Mouse (Mus musculus) CH12.LX (cell line): ENCODE data around the gene Psg28. TPM values are rescaled to one million over a fixed set of nuclear protein-coding genes. Genes with fewer than 3 reads are reported as not detected.
"Not testable (repeated sequence)": the region's sequence is repeated elsewhere in the genome, so short reads cannot be mapped to it uniquely, and the experiment has no call there.

Experiments used
- DNase-seq: peaks from one replicate; pipeline ENCODE4 v3.0.0-alpha.2; 2013; ENCODE audit errors: extremely low read depth
- H3K27ac ChIP-seq: 2 replicates; pipeline ENCODE4 v1.5.1; 2012; ENCODE audit warnings: low read depth, mild to moderate bottlenecking, control low read depth, moderate library complexity; ENCODE audit not compliant: insufficient read depth
- H3K27me3 ChIP-seq: replicated peaks from 2 replicates; pipeline ENCODE3; 2012; ENCODE audit warnings: inconsistent platforms
- H3K36me3 ChIP-seq, 2 experiments: replicated peaks in 1 of 2; 2 replicates each; pipeline versions ENCODE3 to v1.6.1; 2012; ENCODE audit warnings: inconsistent platforms in 1 of 2, low read length in 1 of 2, mild to moderate bottlenecking in 1 of 2, mixed read lengths in 1 of 2, moderate library complexity in 1 of 2; ENCODE audit not compliant: control insufficient read depth in 1 of 2, insufficient read depth in 1 of 2
- H3K4me1 ChIP-seq, 2 experiments: 2 replicates each; pipeline ENCODE4 v1.6.1; 2012; ENCODE audit warnings: inconsistent platforms in 1 of 2, moderate library complexity in 1 of 2; ENCODE audit not compliant: insufficient read depth in 2 of 2, control insufficient read depth in 1 of 2
- H3K4me2 ChIP-seq: 2 replicates; pipeline ENCODE4 v1.6.1; 2012; ENCODE audit warnings: low read depth, mild to moderate bottlenecking, control low read depth; ENCODE audit not compliant: poor library complexity, insufficient read depth, severe bottlenecking
- H3K4me3 ChIP-seq, 3 experiments: fragments of 150-350 bp in 1 of 3; sonication (generic) in 1 of 3; replicated peaks in 1 of 3; 2 replicates each; pipeline versions ENCODE3 to v1.5.1; 2011 to 2012; ENCODE audit warnings: low read depth in 2 of 3, low read length in 2 of 3, mild to moderate bottlenecking in 2 of 3, moderate library complexity in 2 of 3, control low read depth in 1 of 3, improper control_type of control experiment in 1 of 3, inconsistent platforms in 1 of 3, mixed read lengths in 1 of 3; ENCODE audit not compliant: poor library complexity in 1 of 3
- H3K79me2 ChIP-seq: replicated peaks from 2 replicates; pipeline ENCODE4 v1.6.1; 2012; ENCODE audit warnings: mild to moderate bottlenecking, moderate library complexity; ENCODE audit not compliant: control insufficient read depth, poor library complexity, insufficient read depth, severe bottlenecking; ENCODE audit errors: extremely low read depth
- H3K9ac ChIP-seq: 2 replicates; pipeline ENCODE4 v1.6.1; 2012; ENCODE audit warnings: low read depth, mild to moderate bottlenecking, control low read depth, moderate library complexity; ENCODE audit not compliant: insufficient read depth
- H3K9me3 ChIP-seq: replicated peaks from 2 replicates; pipeline ENCODE3; 2012; ENCODE audit warnings: low read length, inconsistent platforms, mixed read lengths
- CHD1 ChIP-seq: IDR thresholded peaks from 2 replicates; pipeline ENCODE4 v1.6.1; 2012; ENCODE audit warnings: low read depth, low read length, improper control_type of control experiment, inconsistent platforms
- CHD2 ChIP-seq: IDR thresholded peaks from 2 replicates; pipeline ENCODE4 v1.6.1; 2011; ENCODE audit warnings: low read length, improper control_type of control experiment
- EP300 ChIP-seq: IDR thresholded peaks from 2 replicates; pipeline ENCODE4 v1.6.1; 2011; ENCODE audit warnings: low read length, improper control_type of control experiment
- HCFC1 ChIP-seq: IDR thresholded peaks from 2 replicates; pipeline ENCODE4 v1.6.1; 2012; ENCODE audit warnings: low read depth, mild to moderate bottlenecking, inconsistent platforms, low read length, improper control_type of control experiment
- IRF4 ChIP-seq: IDR thresholded peaks from 2 replicates; pipeline ENCODE4 v1.6.1; 2014; ENCODE audit warnings: low read depth, mild to moderate bottlenecking, inconsistent platforms, low read length, improper control_type of control experiment
- JUN ChIP-seq: IDR thresholded peaks from 2 replicates; pipeline ENCODE4 v1.6.1; 2011; ENCODE audit warnings: low read depth, mild to moderate bottlenecking, low read length, improper control_type of control experiment, moderate library complexity; ENCODE audit not compliant: insufficient read depth
- KAT2A ChIP-seq: IDR thresholded peaks from 2 replicates; pipeline ENCODE4 v1.6.1; 2012; ENCODE audit warnings: low read length, improper control_type of control experiment, inconsistent platforms; ENCODE audit not compliant: insufficient replicate concordance
- MEF2A ChIP-seq: IDR thresholded peaks from 2 replicates; pipeline ENCODE4 v1.6.1; 2014; ENCODE audit warnings: low read depth, mild to moderate bottlenecking, inconsistent platforms, low read length, improper control_type of control experiment, borderline replicate concordance
- MXI1 ChIP-seq: IDR thresholded peaks from 2 replicates; pipeline ENCODE4 v1.6.1; 2011; ENCODE audit warnings: mild to moderate bottlenecking, low read depth, low read length, improper control_type of control experiment
- NRF1 ChIP-seq: IDR thresholded peaks from 2 replicates; pipeline ENCODE4 v1.6.1; 2014; ENCODE audit warnings: low read depth, mild to moderate bottlenecking, inconsistent platforms, low read length, improper control_type of control experiment, moderate library complexity
- PAX5 ChIP-seq: IDR thresholded peaks from 2 replicates; pipeline ENCODE4 v1.6.1; 2012; ENCODE audit warnings: low read length, inconsistent platforms, mixed read lengths
- POLR2A ChIP-seq: IDR thresholded peaks from 2 replicates; pipeline ENCODE4 v1.6.1; 2011; ENCODE audit warnings: low read depth, mild to moderate bottlenecking, improper control_type of control experiment, low read length
- RCOR1 ChIP-seq: conservative IDR thresholded peaks from 2 replicates; pipeline ENCODE4 v1.6.1; 2012; ENCODE audit warnings: low read depth, mild to moderate bottlenecking, inconsistent platforms, low read length, improper control_type of control experiment
- SIN3A ChIP-seq: IDR thresholded peaks from 2 replicates; pipeline ENCODE4 v1.6.1; 2012; ENCODE audit warnings: low read length, improper control_type of control experiment, inconsistent platforms
- SMC3 ChIP-seq: IDR thresholded peaks from 2 replicates; pipeline ENCODE4 v1.6.1; 2011; ENCODE audit warnings: low read depth, low read length, improper control_type of control experiment
- TCF12 ChIP-seq: IDR thresholded peaks from 2 replicates; pipeline ENCODE4 v1.6.1; 2014; ENCODE audit warnings: low read depth, mild to moderate bottlenecking, inconsistent platforms, low read length, improper control_type of control experiment
- UBTF ChIP-seq: IDR thresholded peaks from 2 replicates; pipeline ENCODE4 v1.6.1; 2012; ENCODE audit warnings: low read depth, mild to moderate bottlenecking, inconsistent platforms, low read length, improper control_type of control experiment, moderate library complexity
- USF2 ChIP-seq: conservative IDR thresholded peaks from 2 replicates; pipeline ENCODE4 v1.6.1; 2011; ENCODE audit warnings: low read depth, low read length, improper control_type of control experiment
- ZNF384 ChIP-seq: IDR thresholded peaks from 2 replicates; pipeline ENCODE4 v1.6.1; 2012; ENCODE audit warnings: low read depth, low read length, improper control_type of control experiment, inconsistent platforms
- dilution Hi-C: fragments of 300-500 bp; cut with MboI; formaldehyde crosslinking; loops from 2 replicates; pipeline ENCODE4 v1.14.3; 2020; ENCODE audit warnings: low sequenced_read_pairs; ENCODE audit not compliant: extremely low pct_unique_long_range_greater_than_20kb, extremely low pct_ligation_motif_present
- in situ Hi-C: fragments of 300-500 bp; cut with MboI; formaldehyde crosslinking; loops from 3 replicates; pipeline ENCODE4 v1.14.3; 2019; ENCODE audit warnings: low sequenced_read_pairs, low pct_ligation_motif_present, low pct_unique_long_range_greater_than_20kb, mixed read lengths
- polyA plus RNA-seq: library from polyadenylated mRNA; unstranded; fragments of >175 nt; gene quantifications from 2 replicates; pipeline ENCODE4 v1.2.1, GENCODE M21; 2012; ENCODE audit warnings: low read depth; ENCODE audit not compliant: insufficient read length
- total RNA-seq, 2 experiments: library from RNA; depleted of rRNA; stranded (reverse); fragments of 300-350 nt in 1 of 2; fragments of >200 nt in 1 of 2; gene quantifications; 2 replicates each; pipeline ENCODE4 v1.2.3; 2012 to 2014

Gene Psg28
- total and polyA plus RNA-seq, 3 experiments: not detected

GRCm38 (mm10) chr7:18402527-18403237, 29.2 kb downstream of the Psg28 start:
- TF ChIP-seq NRF1 (no peak), USF2 (no peak), KAT2A (no peak), MEF2A (no peak), MXI1 (no peak), SMC3 (no peak), HCFC1 (no peak), POLR2A (no peak), RCOR1 (no peak), PAX5 (no peak), CHD1 (no peak), IRF4 (no peak), CHD2 (no peak), JUN (no peak), SIN3A (no peak), ZNF384 (no peak), UBTF (no peak), EP300 (no peak), TCF12 (no peak)
- TF ChIP-seq, all 38 proteins: peak for 0
- in situ Hi-C loops: no loop called here
- no peak for DNase-seq
- Histone ChIP-seq H3K4me2 (no peak overlapping the region), H3K27ac (no peak overlapping the region), H3K36me3 (no peaks in the 10 kb centered on the region), H3K9ac (no peak overlapping the region), H3K79me2 (no peaks in the 10 kb centered on the region), H3K4me3 (no peak overlapping the region), H3K9me3 (peaks cover 5% of the 10 kb centered on the region), H3K27me3 (no peaks in the 10 kb centered on the region), H3K4me1 (no peaks in the 10 kb centered on the region)
- dilution Hi-C loops: no loop called here

GRCm38 (mm10) chr7:18391483-18391882, 40.4 kb downstream of the Psg28 start:
- H3K36me3 ChIP-seq, DNase-seq, H3K4me1 ChIP-seq, H3K4me2 ChIP-seq, H3K9ac ChIP-seq, H3K79me2 ChIP-seq, dilution Hi-C loops, H3K27me3 ChIP-seq, H3K9me3 ChIP-seq, H3K27ac ChIP-seq, H3K4me3 ChIP-seq: not testable (repeated sequence)
- in situ Hi-C loops: loop anchor here (25.0 kb wide), 1 partner anchor 179 kb away; no protein-coding TSS in a partner anchor
